ENCODE assay signal across 17 mouse cellular contexts in the genomic region with DNA sequence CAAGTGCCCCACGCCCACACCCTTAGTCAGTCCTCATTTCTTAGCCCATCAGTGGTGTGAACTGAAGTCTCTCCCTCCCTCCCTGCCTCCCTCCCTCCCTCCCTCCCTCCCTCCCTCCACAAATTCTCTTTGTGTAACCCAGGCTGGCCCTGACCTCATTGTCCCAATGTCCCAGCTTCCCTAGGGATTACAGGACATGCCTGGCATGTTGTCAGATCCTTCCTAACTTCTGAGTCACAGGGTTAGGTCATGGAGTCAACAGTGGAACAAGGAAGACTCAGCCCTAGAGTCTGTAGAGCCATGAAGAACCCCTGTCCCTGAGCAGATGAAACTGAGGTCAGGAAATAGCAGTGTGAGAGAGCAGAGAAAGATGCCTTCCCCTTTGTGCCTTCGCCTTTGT. TPM values are rescaled to one million over a fixed set of nuclear protein-coding genes. Genes with fewer than 3 reads are reported as not detected.
DNase-seq lines count a peak whose midpoint lies in the region; ATAC-seq and TF ChIP-seq lines count a peak whose summit lies in the region.
"Had no signal": no experiment of that assay in that cellular context is flagged by ENCODE, and none has a peak within 500 bp of the region (broad histone marks: within the 10 kb centered on the region; RNA-seq: fewer than 3 reads in every experiment).

No protein-coding gene starts in this region.

- TF ChIP-seq POLR2A in liver, adult 2 months (IDR thresholded peaks at IDR 0.05; ENCODE audit: extremely low read depth, insufficient read depth, low read length), result no peak

- H3K9me3 ChIP-seq in forebrain, embryonic 10.5 days, result no peaks in the 10 kb centered on the region
- no peaks in the 10 kb centered on the region for H3K9me3 ChIP-seq in forebrain, postnatal 0 days (ENCODE audit: low read length)
- H3K9me3 ChIP-seq in liver, embryonic 12.5 days (replicated peaks), result no peaks in the 10 kb centered on the region
- H3K9me3 ChIP-seq: limb, embryonic 10.5 days; liver, embryonic 13.5 days; lung, embryonic 15.5 days had no signal

- no peak for ATAC-seq in forebrain, postnatal 0 days
- ATAC-seq in liver, embryonic 12.5 days, result no peak
- no peak for ATAC-seq in megakaryocyte progenitor cell, adult 5-6 weeks (replicated peaks; ENCODE audit: poor library complexity)

- 89% methylated on average over 2 of the region's 2 CpGs for WGBS in forebrain, embryonic 10.5 days
- WGBS in forebrain, postnatal 0 days, result 76% methylated on average over 2 of the region's 2 CpGs
- WGBS in liver, adult 2 months, result 64% methylated on average over 2 of the region's 2 CpGs
- 68% methylated on average over 2 of the region's 2 CpGs for WGBS in liver, embryonic 12.5 days (ENCODE audit: insufficient replicate concordance)

- no peaks in the 10 kb centered on the region for H3K36me3 ChIP-seq in forebrain, embryonic 10.5 days (replicated peaks)
- no peaks in the 10 kb centered on the region for H3K36me3 ChIP-seq in forebrain, postnatal 0 days (ENCODE audit: insufficient read depth)
- no peaks in the 10 kb centered on the region for H3K36me3 ChIP-seq in liver, adult 2 months (ENCODE audit: control insufficient read depth, insufficient read depth, low read length)
- H3K36me3 ChIP-seq in liver, embryonic 12.5 days, result no peaks in the 10 kb centered on the region
- H3K36me3 ChIP-seq: limb, embryonic 10.5 days; liver, embryonic 13.5 days; lung, embryonic 15.5 days had no signal

- H3K4me3 ChIP-seq in forebrain, embryonic 10.5 days, result no peak overlapping the region
- H3K4me3 ChIP-seq in forebrain, postnatal 0 days (ENCODE audit: low read depth, low read length), result no peak overlapping the region
- H3K4me3 ChIP-seq in liver, adult 2 months (ENCODE audit: insufficient read depth, low read depth, low read length), result no peak overlapping the region
- H3K4me3 ChIP-seq in liver, embryonic 12.5 days, result no peak overlapping the region
- H3K4me3 ChIP-seq: gastrocnemius, adult 2 months; limb, embryonic 10.5 days; liver, embryonic 13.5 days; lung, embryonic 15.5 days had no signal

- H3K27me3 ChIP-seq in forebrain, embryonic 10.5 days (ENCODE audit: poor library complexity, severe bottlenecking), result peaks cover 13% of the 10 kb centered on the region
- no peaks in the 10 kb centered on the region for H3K27me3 ChIP-seq in forebrain, postnatal 0 days (ENCODE audit: insufficient read depth, low read length)
- H3K27me3 ChIP-seq in liver, adult 2 months (ENCODE audit: control insufficient read depth, insufficient read depth, low read length), result no peaks in the 10 kb centered on the region
- H3K27me3 ChIP-seq in liver, embryonic 12.5 days (replicated peaks), result peaks cover 17% of the 10 kb centered on the region; the same call in 1 of the 2 replicates
- H3K27me3 ChIP-seq: lung, embryonic 15.5 days had no signal

- H3K27ac ChIP-seq in forebrain, embryonic 10.5 days, result 0 out of 2 replicates have a peak overlapping the region, but pooled peaks have one; percentile 12
- no peak overlapping the region for H3K27ac ChIP-seq in forebrain, postnatal 0 days (ENCODE audit: low read depth, low read length)
- H3K27ac ChIP-seq in liver, adult 2 months (replicated peaks; ENCODE audit: insufficient read depth, low read depth, low read length), result peak overlapping the region; percentile 81
- H3K27ac ChIP-seq in liver, embryonic 12.5 days, result no peak overlapping the region
- H3K27ac ChIP-seq: gastrocnemius, adult 2 months; limb, embryonic 10.5 days; liver, embryonic 13.5 days; lung, embryonic 15.5 days had no signal

- no peak for TF ChIP-seq CTCF in forebrain, postnatal 0 days (IDR thresholded peaks at IDR 0.05; ENCODE audit: low read depth)
- TF ChIP-seq CTCF in liver, adult 2 months (IDR thresholded peaks at IDR 0.05; ENCODE audit: low read depth, low read length), result no peak

- H3K9ac ChIP-seq in forebrain, postnatal 0 days, result no peak overlapping the region
- no peak overlapping the region for H3K9ac ChIP-seq in liver, adult 2 months (ENCODE audit: low read depth, low read length)
- H3K9ac ChIP-seq in liver, embryonic 12.5 days, result no peak overlapping the region
- H3K9ac ChIP-seq: liver, embryonic 13.5 days; lung, embryonic 15.5 days had no signal

- no peak overlapping the region for H3K4me2 ChIP-seq in forebrain, postnatal 0 days (ENCODE audit: low read depth)
- no peak overlapping the region for H3K4me2 ChIP-seq in liver, embryonic 12.5 days
- H3K4me2 ChIP-seq: liver, embryonic 13.5 days; lung, embryonic 15.5 days had no signal

- H3K4me1 ChIP-seq in forebrain, embryonic 10.5 days, result peaks cover 32% of the 10 kb centered on the region
- H3K4me1 ChIP-seq in forebrain, postnatal 0 days (ENCODE audit: insufficient read depth), result 0 out of 2 replicates have a peak, but pooled peaks cover 5% of the 10 kb centered on the region
- peaks cover 33% of the 10 kb centered on the region for H3K4me1 ChIP-seq in liver, adult 2 months (ENCODE audit: control insufficient read depth, insufficient read depth, low read length)
- H3K4me1 ChIP-seq in liver, embryonic 12.5 days, result peaks cover 7% of the 10 kb centered on the region

- no peaks in the 10 kb centered on the region for H3K79me2 ChIP-seq in liver, adult 2 months (ENCODE audit: control insufficient read depth, insufficient read depth, low read length)

- DNase-seq in forebrain, embryonic 10.5 days (ENCODE audit: extremely low spot score, low spot score), result no peak
- no peak for DNase-seq in forebrain, postnatal 0 days
- DNase-seq in liver, adult 2 months (ENCODE audit: extremely low read depth, low read depth, low spot score), result peak; percentile 95
- DNase-seq in 3T3-L1 (ENCODE audit: low read depth, low spot score), result peak; percentile 41
- peak; percentile 75 for DNase-seq in adrenal gland, postnatal 10 days
- DNase-seq in gastrocnemius, postnatal 25 days, result no peak
- DNase-seq: cerebellum, postnatal 25 days; gastrocnemius, adult 2 months; heart, adult 11 months; kidney, adult 18-20 months; liver, embryonic 13.5 days; midbrain, embryonic 14.5 days; right cerebral cortex, postnatal 4 days had no signal

RNA-seq across cellular contexts. Expression of gene Adam11, which starts 11.5 kb away (rescaled TPM):
- 11.7 and 13.2 TPM in 2 replicates for polyA plus RNA-seq in forebrain, embryonic 10.5 days (2016; fragmentation: Nextera tagmentation; extraction: Ambion mirVana)
- total RNA-seq in forebrain, postnatal 0 days (2014; rRNA removed), result 37.9 and 49.9 TPM in 2 replicates
- polyA plus RNA-seq in forebrain, postnatal 0 days (2015; fragmentation: Nextera tagmentation; extraction: Ambion mirVana), result 14.1 and 17.6 TPM in 2 replicates
- total RNA-seq in liver, adult 2 months (2014; rRNA removed), result 2.1 and 3.4 TPM in 2 replicates
- polyA plus RNA-seq in liver, adult 2 months (2012; rRNA removed), result 4.3 and 8.7 TPM in 2 replicates
- polyA plus RNA-seq in liver, embryonic 12.5 days (2016; fragmentation: Nextera tagmentation; extraction: Ambion mirVana), result 0.48 and 0.71 TPM in 2 replicates
- total RNA-seq in adrenal gland, postnatal 10 days (2021), result 10 to 100 TPM; 18.6 to 45.3 TPM
- total RNA-seq in megakaryocyte progenitor cell, adult 5-6 weeks (2015), result 0.17 and 2.9 TPM in 2 replicates
- total RNA-seq in megakaryocyte progenitor cell, adult 5-6 weeks (2017), result 0.44 TPM in 1 of 2 replicates, not detected in the other
- total RNA-seq in gastrocnemius, postnatal 25 days (2021), result under 1 TPM; 0.29 to 0.77 TPM

RNA-seq across cellular contexts. Expression of gene Ccdc43, which starts 52.1 kb away (rescaled TPM):
- 61.7 and 65.8 TPM in 2 replicates for polyA plus RNA-seq in forebrain, embryonic 10.5 days (2016; fragmentation: Nextera tagmentation; extraction: Ambion mirVana)
- 33.6 and 36.9 TPM in 2 replicates for total RNA-seq in forebrain, postnatal 0 days (2014; rRNA removed)
- polyA plus RNA-seq in forebrain, postnatal 0 days (2015; fragmentation: Nextera tagmentation; extraction: Ambion mirVana), result 32.1 and 36.6 TPM in 2 replicates
- 11.5 and 11.8 TPM in 2 replicates for total RNA-seq in liver, adult 2 months (2014; rRNA removed)
- polyA plus RNA-seq in liver, adult 2 months (2012; rRNA removed), result 5.7 and 6.2 TPM in 2 replicates
- polyA plus RNA-seq in liver, embryonic 12.5 days (2016; fragmentation: Nextera tagmentation; extraction: Ambion mirVana), result 26.9 and 27.5 TPM in 2 replicates
- 10 to 100 TPM; 20.7 to 23.6 TPM for total RNA-seq in adrenal gland, postnatal 10 days (2021)
- total RNA-seq in megakaryocyte progenitor cell, adult 5-6 weeks (2015), result 25.5 and 28.9 TPM in 2 replicates
- 36.1 and 41.9 TPM in 2 replicates for total RNA-seq in megakaryocyte progenitor cell, adult 5-6 weeks (2017)
- total RNA-seq in gastrocnemius, postnatal 25 days (2021), result 10 to 100 TPM; 60.3 to 73.0 TPM

Comparison
In these comparisons a context has a peak if more than half of its experiments do, and no peak if none do; other contexts are left out.
1. H3K27ac ChIP-seq: peak in forebrain, embryonic 10.5 days (single experiment) and liver, adult 2 months (single experiment); none in forebrain, postnatal 0 days (single experiment) and liver, embryonic 12.5 days (single experiment).
2. DNase-seq: peak in liver, adult 2 months (single experiment), 3T3-L1 (single experiment) and adrenal gland, postnatal 10 days (single experiment); none in forebrain, embryonic 10.5 days (single experiment), forebrain, postnatal 0 days (single experiment) and gastrocnemius, postnatal 25 days (single experiment).